Mouse (Mus musculus): ENCODE measurements around the gene Tmem189.

The Tmem189 gene

GRCm38 (mm10) chr2:167689501-167690218 is at the start of gene Tmem189:
Tmem189 (minus strand) TSS chr2:167689822.
- in situ Hi-C loops (cut with MboI, MseI) = loop anchor here (5.0 kb wide), 3 partner anchors 78 to 208 kb away; no protein-coding TSS in a partner anchor

DNA sequence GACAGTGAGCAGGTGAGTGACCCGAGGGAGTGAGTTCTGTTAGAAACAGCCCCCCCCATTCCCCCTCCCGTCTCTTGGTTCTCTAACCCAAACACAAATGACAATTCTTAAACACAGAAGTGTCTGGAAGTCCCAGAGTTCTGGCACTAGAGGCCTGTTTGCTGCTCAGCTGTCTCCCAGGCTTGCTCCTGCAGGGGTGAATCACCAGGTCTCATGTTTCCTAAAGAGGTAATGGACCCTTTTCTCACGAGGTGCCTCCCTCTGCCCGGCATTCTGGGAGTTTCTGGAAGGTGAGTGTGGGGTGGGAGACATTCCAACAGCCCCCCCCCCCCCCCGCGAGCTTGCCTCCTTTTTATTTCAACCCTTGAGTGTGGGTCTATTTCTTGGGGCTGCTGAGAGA is 49.4 kb upstream of the Tmem189 start:
- in situ Hi-C loops (cut with MboI, MseI) = no loop called here

DNA sequence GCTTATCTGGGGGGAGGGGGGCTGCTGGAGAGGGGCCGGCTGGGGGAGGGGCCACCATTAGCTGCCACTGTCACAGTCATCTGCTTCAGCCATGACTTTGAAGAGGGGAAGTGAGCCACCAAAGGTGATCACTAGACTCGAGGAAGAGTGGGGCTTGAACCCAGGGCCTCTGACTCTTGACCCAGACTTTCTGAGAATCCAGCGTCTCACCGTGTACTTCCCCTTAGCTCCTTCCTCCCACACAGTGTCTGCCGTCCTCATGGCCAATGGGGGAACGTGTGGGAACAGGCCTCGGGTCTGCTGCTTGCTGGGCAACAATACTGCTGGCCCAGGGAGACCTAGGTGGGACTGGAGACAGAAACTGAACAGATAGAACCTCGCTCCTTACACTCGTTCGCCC is 45.2 kb upstream of the Tmem189 start:
- in situ Hi-C loops (cut with MboI, MseI) = no loop called here

GRCm38 (mm10) chr2:167731149-167731548 is 41.5 kb upstream of the Tmem189 start:
- in situ Hi-C loops (cut with MboI, MseI) = no loop called here

GRCm38 (mm10) chr2:167730036-167730435 is 40.4 kb upstream of the Tmem189 start:
- in situ Hi-C loops (cut with MboI, MseI) = no loop called here

- in situ Hi-C loops (cut with MboI, MseI) = loop anchor here in 1 of 2 experiments (10.0 kb wide), 1 partner anchor 632 kb away; no protein-coding TSS in a partner anchor
Measured at GRCm38 (mm10) chr2:167727161-167727560, 37.5 kb upstream of the Tmem189 start.

DNA sequence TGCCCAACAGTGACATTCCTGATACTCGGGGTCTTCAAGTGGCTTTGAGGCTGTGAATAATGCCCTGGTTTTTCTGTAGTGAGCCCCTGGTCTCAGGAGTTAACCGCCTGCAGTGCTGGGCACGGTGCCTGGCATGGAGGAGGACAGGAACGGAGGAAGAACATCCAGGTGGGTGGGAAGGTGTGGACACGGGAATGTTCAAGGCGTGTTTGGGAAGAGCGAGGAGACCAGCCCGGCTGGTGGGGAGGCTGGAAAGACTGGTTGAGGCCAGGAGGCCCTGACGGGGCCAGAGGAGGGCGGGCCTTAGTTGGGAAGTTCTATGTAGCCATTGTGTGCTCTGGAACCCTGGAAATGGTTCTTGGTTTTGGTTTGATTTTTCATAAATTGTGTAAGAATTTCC is 36.3 kb upstream of the Tmem189 start:
- in situ Hi-C loops (cut with MboI, MseI) = loop anchor here in 1 of 2 experiments (10.0 kb wide), 1 partner anchor 631 kb away; no protein-coding TSS in a partner anchor

GRCm38 (mm10) chr2:167723589-167724206 is 34.1 kb upstream of the Tmem189 start:
- in situ Hi-C loops (cut with MboI, MseI) = loop anchor here in 1 of 2 experiments (10.0 kb wide), 1 partner anchor 629 kb away; no protein-coding TSS in a partner anchor

GRCm38 (mm10) chr2:167722538-167722937 is 32.9 kb upstream of the Tmem189 start:
- in situ Hi-C loops (cut with MboI, MseI) = loop anchor here in 1 of 2 experiments (10.0 kb wide), 1 partner anchor 628 kb away; no protein-coding TSS in a partner anchor

DNA sequence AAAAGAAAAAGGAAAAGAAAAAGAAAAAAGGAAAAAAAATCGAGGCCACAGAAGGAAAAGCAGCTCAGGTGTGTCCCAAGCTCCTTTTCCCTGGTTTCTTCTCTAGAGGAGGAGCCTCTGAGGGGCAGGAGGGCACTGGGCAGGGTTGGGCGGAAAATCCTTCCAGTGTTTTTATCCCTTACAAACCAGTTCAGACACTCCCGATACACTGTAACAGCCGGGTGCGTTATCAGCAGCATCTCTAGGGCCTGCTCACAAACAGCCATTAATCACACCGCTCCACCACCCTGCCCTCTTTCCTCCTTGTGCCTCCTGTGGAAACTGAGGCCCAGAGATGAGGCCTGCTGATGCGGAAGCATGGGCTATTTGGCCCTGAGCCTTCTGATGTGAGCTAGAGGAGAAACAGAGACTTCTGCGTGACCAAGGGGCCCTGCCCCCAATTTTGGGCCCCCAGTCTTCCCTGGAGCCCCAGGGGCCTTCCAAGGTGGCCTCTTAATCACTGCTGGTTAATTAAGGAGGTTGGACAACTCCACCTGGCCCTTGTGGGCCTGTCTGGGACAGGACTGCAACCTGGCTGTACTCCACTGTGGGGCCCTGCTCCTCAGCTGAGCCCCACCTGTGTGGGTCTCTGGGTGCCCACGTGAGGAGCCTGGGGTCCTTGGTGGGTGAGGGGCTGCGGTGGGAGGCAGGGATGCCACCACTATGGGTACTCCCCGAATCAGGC is 31.7 kb upstream of the Tmem189 start:
- in situ Hi-C loops (cut with MboI, MseI) = loop anchor here in 1 of 2 experiments (10.0 kb wide), 1 partner anchor 627 kb away; no protein-coding TSS in a partner anchor

GRCm38 (mm10) chr2:167719520-167719919 is 29.9 kb upstream of the Tmem189 start:
- in situ Hi-C loops (cut with MboI, MseI) = no loop called here

GRCm38 (mm10) chr2:167717208-167717607 is 27.6 kb upstream of the Tmem189 start:
- in situ Hi-C loops (cut with MboI, MseI) = no loop called here

DNA sequence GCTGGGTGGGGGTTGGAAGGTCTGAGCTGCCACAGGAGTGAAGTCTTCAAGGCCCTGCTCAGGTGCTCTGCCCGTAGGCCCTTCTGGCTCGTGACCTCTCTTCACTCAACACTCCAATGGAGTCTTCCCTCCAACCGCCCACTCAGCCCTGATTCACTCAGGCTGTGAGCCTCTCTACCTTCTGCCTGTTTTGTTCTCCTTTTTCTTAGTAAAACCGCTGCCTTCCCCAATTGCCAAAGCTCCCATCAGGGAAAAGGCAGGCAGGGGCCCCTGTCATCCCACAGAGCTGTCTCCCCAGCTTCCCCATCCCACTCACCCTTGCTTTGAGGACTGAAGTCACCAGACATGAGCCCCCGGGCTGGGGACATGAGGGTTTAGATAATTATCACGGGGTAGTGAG is 25.4 kb upstream of the Tmem189 start:
- in situ Hi-C loops (cut with MboI, MseI) = no loop called here

GRCm38 (mm10) chr2:167714298-167714697 is 24.7 kb upstream of the Tmem189 start:
- in situ Hi-C loops (cut with MboI, MseI) = no loop called here

- in situ Hi-C loops (cut with MboI, MseI) = no loop called here
Measured at GRCm38 (mm10) chr2:167712872-167713821, 23.5 kb upstream of the Tmem189 start.

DNA sequence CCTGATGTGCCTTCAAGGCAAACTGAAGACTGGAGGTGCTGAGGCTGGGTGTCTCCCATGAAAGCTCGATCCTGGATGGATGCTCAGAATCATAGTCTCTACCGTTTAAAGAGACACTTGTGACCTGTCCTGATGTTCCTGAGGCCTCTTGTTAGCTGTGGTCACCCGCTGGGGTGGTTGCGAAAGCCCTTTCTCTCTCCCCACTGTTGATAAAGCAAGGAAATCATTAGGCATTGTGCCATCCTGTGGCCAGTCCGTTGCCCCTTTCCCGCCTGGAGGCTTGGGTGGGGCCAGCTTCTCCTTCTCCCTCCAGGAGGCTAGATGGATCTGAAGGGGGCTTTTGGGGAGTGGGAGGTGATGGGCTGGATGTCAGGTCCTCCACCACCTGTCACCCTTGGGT is 21.0 kb upstream of the Tmem189 start:
- in situ Hi-C loops (cut with MboI, MseI) = no loop called here

DNA sequence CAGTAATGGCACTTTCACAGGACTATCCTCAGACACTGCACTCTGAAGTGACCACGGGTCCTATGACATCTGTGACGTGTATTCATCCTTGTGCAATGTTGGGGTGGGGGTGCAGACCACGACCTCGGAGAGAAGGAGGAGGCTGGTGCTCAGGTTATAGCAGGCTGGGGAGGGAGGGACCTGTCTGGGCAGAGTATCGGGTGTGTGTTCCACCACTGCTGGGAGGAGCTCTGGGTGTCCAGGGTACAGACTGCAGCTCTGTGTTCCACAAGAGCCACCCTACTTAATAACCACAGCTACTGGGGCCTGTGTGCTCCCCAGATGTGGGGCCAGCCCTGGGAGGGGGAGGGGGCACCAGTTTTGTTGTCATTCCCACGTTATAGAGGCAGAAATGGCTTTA is 20.3 kb upstream of the Tmem189 start:
- in situ Hi-C loops (cut with MboI, MseI) = no loop called here

GRCm38 (mm10) chr2:167708373-167708772 is 18.8 kb upstream of the Tmem189 start:
- in situ Hi-C loops (cut with MboI, MseI) = no loop called here

- in situ Hi-C loops (cut with MboI, MseI) = no loop called here
Measured at GRCm38 (mm10) chr2:167706183-167706939, 16.7 kb upstream of the Tmem189 start.

- in situ Hi-C loops (cut with MboI, MseI) = no loop called here
Measured at GRCm38 (mm10) chr2:167704409-167704808, 14.8 kb upstream of the Tmem189 start.
